Mouse (Mus musculus) kidney, embryonic 14.5 days (tissue): Measurements from ENCODE around the gene Mvk. TPM values are rescaled to one million over a fixed set of nuclear protein-coding genes. Genes with fewer than 3 reads are reported as not detected.

Experiments
- ATAC-seq: fragments of 200-750 bp; cut with Nextera tagmentation; 2 replicates; pipeline ENCODE4 v1.8.0; 2017; ENCODE audit warnings: moderate number of reproducible peaks, mild to moderate bottlenecking, moderate TSS enrichment, moderate library complexity; ENCODE audit not compliant: low FRiP score, low TSS enrichment
- H3K27ac ChIP-seq: fragments of 300-500 bp; sonication (generic); 2 replicates; pipeline ENCODE4 v1.5.1; 2014; ENCODE audit warnings: low read depth, mild to moderate bottlenecking, low read length, moderate library complexity, mixed read lengths
- H3K27me3 ChIP-seq: fragments of 300-500 bp; sonication (generic); 2 replicates; pipeline ENCODE4 v1.6.1; 2014; ENCODE audit warnings: mild to moderate bottlenecking, low read length; ENCODE audit not compliant: control insufficient read depth, insufficient read depth
- H3K36me3 ChIP-seq: fragments of 300-500 bp; sonication (generic); 2 replicates; pipeline ENCODE4 v1.6.1; 2014; ENCODE audit warnings: low read length, mixed read lengths; ENCODE audit not compliant: control insufficient read depth, insufficient read depth
- H3K4me1 ChIP-seq: fragments of 300-500 bp; sonication (generic); 2 replicates; pipeline ENCODE4 v1.6.1; 2014; ENCODE audit warnings: low read length, mixed read lengths; ENCODE audit not compliant: control insufficient read depth, insufficient read depth
- H3K4me2 ChIP-seq: fragments of 300-500 bp; sonication (generic); replicated peaks from 2 replicates; pipeline ENCODE4 v1.6.1; 2014; ENCODE audit warnings: low read depth, mild to moderate bottlenecking, low read length
- H3K4me3 ChIP-seq: fragments of 300-500 bp; sonication (generic); 2 replicates; pipeline ENCODE4 v1.5.1; 2014; ENCODE audit warnings: mild to moderate bottlenecking, low read length
- H3K9ac ChIP-seq: fragments of 300-500 bp; sonication (generic); 2 replicates; pipeline ENCODE4 v1.6.1; 2014; ENCODE audit warnings: low read depth, mild to moderate bottlenecking, low read length, moderate library complexity
- H3K9me3 ChIP-seq: fragments of 300-500 bp; sonication (generic); 2 replicates; pipeline ENCODE4 v1.6.1; 2016; ENCODE audit warnings: low read length; ENCODE audit not compliant: control insufficient read depth
- WGBS: fragments of 180-500 bp; shearing (Covaris S2); extraction: QIAGEN DNeasy Blood & Tissue Kit; methylation state at CpG from one replicate; pipeline ENCODE4 v1.1.7; 2014; 5-methylcytosine and 5-hydroxymethylcytosine counted together
- polyA plus RNA-seq: library from polyadenylated mRNA; unstranded; fragments of >200 nt; fragmentation: Nextera tagmentation; extraction: Ambion mirVana; gene quantifications from 2 replicates; pipeline ENCODE4 v1.2.1, GENCODE M21; 2014

The Mvk gene
- 45.0 and 48.3 TPM in 2 replicates for polyA plus RNA-seq

- no peaks in the 10 kb centered on the region for H3K9me3 ChIP-seq
- H3K4me3 ChIP-seq = peak within 1 kb of the TSS; percentile 71
- WGBS = 2% methylated on average over 43 of the region's 43 CpGs
- ATAC-seq = peak; percentile 98
- H3K27ac ChIP-seq = peak within 1 kb of the TSS; percentile 34; the same call in 1 of the 2 replicates
- no peaks in the 10 kb centered on the region for H3K27me3 ChIP-seq
- peak within 1 kb of the TSS; percentile 82 for H3K4me2 ChIP-seq
- H3K9ac ChIP-seq = peak within 1 kb of the TSS; percentile 70
- H3K36me3 ChIP-seq = peaks cover 11% of the 10 kb centered on the region
- H3K4me1 ChIP-seq = peaks cover 13% of the 10 kb centered on the region
These were observed at the start of gene Mvk, which contains the start of gene Mmab for GRCm38 (mm10) chr5:114443566-114444367. Gene Mvk, plus strand, starts transcription at chr5:114444269. Gene Mmab, minus strand, starts transcription at chr5:114444060.

- no peak for ATAC-seq
- Histone ChIP-seq H3K27ac (no peak overlapping the region), H3K4me3 (no peak overlapping the region), H3K9ac (no peak overlapping the region), H3K36me3 (peaks cover 99% of the 10 kb centered on the region), H3K4me1 (no peaks in the 10 kb centered on the region), H3K27me3 (no peaks in the 10 kb centered on the region), H3K4me2 (no peak overlapping the region), H3K9me3 (no peaks in the 10 kb centered on the region)
- WGBS = 92% methylated on average over 14 of the region's 14 CpGs
These were observed 37.5 kb upstream of the Mvk start for GRCm38 (mm10) chr5:114406592-114406991.

- H3K4me1 ChIP-seq = no peaks in the 10 kb centered on the region
- peaks cover 99% of the 10 kb centered on the region for H3K36me3 ChIP-seq
- no peaks in the 10 kb centered on the region for H3K27me3 ChIP-seq
- no peak overlapping the region for H3K4me2 ChIP-seq
- ATAC-seq = no peak
- no peak overlapping the region for H3K27ac ChIP-seq
- WGBS = 91% methylated on average over 10 of the region's 10 CpGs
- no peaks in the 10 kb centered on the region for H3K9me3 ChIP-seq
- H3K4me3 ChIP-seq = no peak overlapping the region
- H3K9ac ChIP-seq = no peak overlapping the region
These were observed 36.8 kb upstream of the Mvk start for GRCm38 (mm10) chr5:114407269-114407668.

GRCm38 (mm10) chr5:114407810-114408209, 36.3 kb upstream of the Mvk start:
- no peaks in the 10 kb centered on the region for H3K27me3 ChIP-seq
- ATAC-seq = no peak
- WGBS = 88% methylated on average over 9 of the region's 9 CpGs

GRCm38 (mm10) chr5:114408846-114409245, 35.2 kb upstream of the Mvk start:
- Histone ChIP-seq H3K27ac (no peak overlapping the region), H3K9ac (no peak overlapping the region), H3K4me1 (no peaks in the 10 kb centered on the region), H3K9me3 (no peaks in the 10 kb centered on the region), H3K36me3 (peaks cover 99% of the 10 kb centered on the region), H3K4me3 (no peak overlapping the region), H3K27me3 (no peaks in the 10 kb centered on the region), H3K4me2 (no peak overlapping the region)
- no peak for ATAC-seq
- 92% methylated on average over 11 of the region's 11 CpGs for WGBS

More at GRCm38 (mm10) chr5:114407810-114408209, 36.3 kb upstream of the Mvk start:
- Histone ChIP-seq H3K9ac (no peak overlapping the region), H3K4me3 (no peak overlapping the region), H3K4me2 (no peak overlapping the region), H3K4me1 (no peaks in the 10 kb centered on the region), H3K27ac (no peak overlapping the region), H3K9me3 (no peaks in the 10 kb centered on the region), H3K36me3 (peaks cover 99% of the 10 kb centered on the region)

GRCm38 (mm10) chr5:114410429-114410828, 33.6 kb upstream of the Mvk start:
- H3K36me3 ChIP-seq = peaks cover 98% of the 10 kb centered on the region
- H3K27me3 ChIP-seq = no peaks in the 10 kb centered on the region
- no peak overlapping the region for H3K9ac ChIP-seq
- H3K4me3 ChIP-seq = no peak overlapping the region
- H3K4me2 ChIP-seq = no peak overlapping the region
- ATAC-seq = no peak
- no peak overlapping the region for H3K27ac ChIP-seq
- no peaks in the 10 kb centered on the region for H3K4me1 ChIP-seq
- whole genome bisulfite sequencing = 92% methylated on average over 13 of the region's 13 CpGs
- no peaks in the 10 kb centered on the region for H3K9me3 ChIP-seq

GRCm38 (mm10) chr5:114412361-114412998, 31.6 kb upstream of the Mvk start:
- Histone ChIP-seq H3K4me1 (no peaks in the 10 kb centered on the region), H3K4me3 (no peak overlapping the region), H3K36me3 (peaks cover 99% of the 10 kb centered on the region), H3K9ac (no peak overlapping the region), H3K27me3 (no peaks in the 10 kb centered on the region), H3K4me2 (no peak overlapping the region), H3K9me3 (no peaks in the 10 kb centered on the region), H3K27ac (no peak overlapping the region)
- WGBS = 49% methylated on average over 23 of the region's 23 CpGs
- no peak; the same call in 1 of the 2 replicates for ATAC-seq

- no peaks in the 10 kb centered on the region for H3K27me3 ChIP-seq
- H3K27ac ChIP-seq = no peak overlapping the region
- no peaks in the 10 kb centered on the region for H3K4me1 ChIP-seq
- ATAC-seq = no peak; the same call in 1 of the 2 replicates
- WGBS = 65% methylated on average over 16 of the region's 16 CpGs
- no peak overlapping the region for H3K4me3 ChIP-seq
- peaks cover 98% of the 10 kb centered on the region for H3K36me3 ChIP-seq
- H3K9me3 ChIP-seq = no peaks in the 10 kb centered on the region
- H3K4me2 ChIP-seq = no peak overlapping the region
- H3K9ac ChIP-seq = no peak overlapping the region
These were observed 30.9 kb upstream of the Mvk start for GRCm38 (mm10) chr5:114413067-114413735.
